Mouse (Mus musculus) heart, adult 18-20 months (tissue): ENCODE data around the gene Tap2. TPM values are rescaled to one million over a fixed set of nuclear protein-coding genes. Genes with fewer than 3 reads are reported as not detected.
A peak's percentile ranks its signal among the peaks of the same experiment; 100 is the strongest.

ENCODE experiments used
- DNase-seq, 2 experiments: peaks; one replicate each; pipeline ENCODE4 v3.0.0; 2021 to 2022; ENCODE audit warnings: mixed read lengths in 1 of 2
- total RNA-seq, 2 experiments: library from RNA; stranded (reverse); gene quantifications; 2 replicates each; pipeline ENCODE4 v1.2.3; 2021

The Tap2 gene
- total RNA-seq, 2 experiments from 2014 or later = 25.3 to 33.3 TPM

GRCm38 (mm10) chr17:34194723-34195122, 8.6 kb upstream of the Tap2 start:
- no peak for DNase-seq

DNA sequence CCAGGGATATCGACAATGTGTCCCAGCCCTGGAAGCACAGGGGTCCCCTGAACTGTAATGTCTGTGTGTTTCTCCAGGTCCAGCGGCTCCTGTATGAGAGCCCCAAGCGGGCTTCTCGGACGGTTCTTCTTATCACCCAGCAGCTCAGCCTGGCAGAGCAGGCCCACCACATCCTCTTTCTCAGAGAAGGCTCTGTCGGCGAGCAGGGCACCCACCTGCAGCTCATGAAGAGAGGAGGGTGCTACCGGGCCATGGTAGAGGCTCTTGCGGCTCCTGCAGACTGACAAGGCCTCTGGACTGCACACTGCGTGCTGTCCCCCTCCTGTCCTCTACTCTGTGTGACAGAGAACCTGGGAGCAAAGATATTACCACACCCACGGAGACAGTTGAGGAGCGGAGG, 6.8 kb upstream of the Tap2 start:
- DNase-seq = peak in 1 of 2 experiments; percentile 30

DNA sequence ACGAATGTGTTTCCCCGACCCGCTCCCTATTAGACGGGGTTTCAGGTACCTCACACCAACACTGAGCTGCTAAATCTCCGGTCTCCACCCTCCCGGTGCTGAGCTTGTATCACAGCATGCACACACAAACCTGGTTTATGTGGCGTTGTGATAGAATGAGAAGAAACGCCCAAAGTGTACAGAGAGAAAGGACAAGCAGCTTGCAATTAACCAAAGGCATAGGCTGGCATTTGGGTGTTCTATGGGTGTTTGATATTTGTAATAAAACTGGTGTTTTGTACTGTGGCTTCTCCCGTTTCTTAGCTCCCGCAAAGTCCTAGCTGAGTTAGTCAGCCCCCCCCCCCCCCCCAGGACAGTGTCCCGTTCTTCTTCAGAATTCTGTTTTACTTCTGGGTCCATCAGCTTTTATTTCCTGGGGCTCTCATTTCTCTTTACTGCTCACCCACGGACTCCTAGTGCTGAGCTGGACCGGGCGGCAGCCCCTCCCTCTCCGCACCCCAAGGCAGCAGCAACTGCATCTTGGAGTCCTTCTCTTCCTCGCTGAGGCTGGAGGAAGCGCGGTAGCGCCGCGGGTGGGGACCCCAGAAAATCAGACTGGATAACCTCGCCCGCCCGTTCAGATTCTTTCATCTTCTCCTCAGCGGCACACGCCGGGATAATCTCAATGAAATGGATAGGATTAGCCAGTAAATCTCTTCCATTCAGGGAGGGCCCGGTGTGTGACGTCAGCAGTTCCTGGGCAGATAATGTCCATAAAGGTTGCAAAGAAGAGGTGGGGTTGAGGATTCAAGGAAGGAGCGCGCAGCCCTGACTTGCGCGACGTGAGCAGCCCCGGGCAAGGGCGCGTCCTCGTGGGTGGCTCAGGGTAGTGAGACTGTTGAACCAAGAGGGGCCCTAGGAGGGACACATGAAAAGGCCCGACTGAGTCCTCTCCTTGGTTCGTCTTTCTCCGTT, 6.1 kb upstream of the Tap2 start, which contains the start of gene Psmb8:
Psmb8 (plus strand) TSS at position 781 of the 954 bp plus-strand sequence.
- DNase-seq = peak; percentile 95 to 97

DNA sequence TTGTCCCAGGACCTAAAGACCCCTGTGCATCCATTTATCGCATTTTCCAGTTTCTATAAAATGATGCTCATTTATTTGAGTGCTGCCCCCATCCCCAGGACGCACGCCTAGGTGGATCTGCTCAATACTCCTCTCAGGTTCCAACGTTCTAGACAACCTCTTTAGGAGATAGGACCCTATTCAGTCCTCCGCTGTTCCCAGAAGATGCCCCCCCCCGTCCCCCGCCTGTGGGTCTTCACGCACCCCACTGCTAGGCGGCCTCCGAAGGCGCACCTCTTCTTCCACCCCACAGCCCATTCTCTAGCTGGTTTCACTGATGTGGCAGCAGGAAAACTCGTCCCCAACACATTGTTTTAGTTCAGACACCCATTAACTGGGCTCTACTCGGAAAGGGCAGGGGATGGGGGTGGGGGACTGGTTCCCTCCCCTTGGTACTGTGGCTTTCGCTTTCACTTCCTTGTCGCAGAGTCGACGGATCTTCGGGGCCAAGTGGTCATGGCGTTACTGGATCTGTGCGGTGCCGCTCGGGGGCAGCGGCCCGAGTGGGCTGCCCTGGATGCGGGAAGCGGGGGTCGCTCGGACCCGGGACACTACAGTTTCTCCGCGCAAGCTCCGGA, 5.3 kb upstream of the Tap2 start:
- DNase-seq = peak; percentile 79 to 86

GRCm38 (mm10) chr17:34198521-34198912, 4.8 kb upstream of the Tap2 start:
- no peak for DNase-seq

- no peak for DNase-seq
These were observed 4.2 kb upstream of the Tap2 start for GRCm38 (mm10) chr17:34199050-34199619.

DNA sequence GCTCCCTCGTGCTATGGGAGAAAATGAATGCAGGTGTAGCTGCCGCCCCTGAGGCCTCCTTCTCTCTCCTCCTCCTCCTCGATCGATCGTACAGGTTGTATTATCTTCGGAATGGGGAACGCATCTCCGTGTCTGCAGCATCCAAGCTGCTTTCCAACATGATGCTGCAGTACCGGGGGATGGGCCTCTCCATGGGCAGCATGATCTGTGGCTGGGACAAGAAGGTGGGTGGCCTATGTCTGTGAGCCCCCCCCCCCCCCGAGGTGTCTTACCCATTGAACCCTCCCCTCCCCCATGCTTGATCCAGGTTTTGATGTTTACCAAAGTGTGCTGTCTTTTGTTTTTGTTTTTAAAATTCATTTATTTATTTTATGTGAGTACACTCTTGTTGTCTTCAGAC, 3.3 kb upstream of the Tap2 start:
- DNase-seq = no peak

DNA sequence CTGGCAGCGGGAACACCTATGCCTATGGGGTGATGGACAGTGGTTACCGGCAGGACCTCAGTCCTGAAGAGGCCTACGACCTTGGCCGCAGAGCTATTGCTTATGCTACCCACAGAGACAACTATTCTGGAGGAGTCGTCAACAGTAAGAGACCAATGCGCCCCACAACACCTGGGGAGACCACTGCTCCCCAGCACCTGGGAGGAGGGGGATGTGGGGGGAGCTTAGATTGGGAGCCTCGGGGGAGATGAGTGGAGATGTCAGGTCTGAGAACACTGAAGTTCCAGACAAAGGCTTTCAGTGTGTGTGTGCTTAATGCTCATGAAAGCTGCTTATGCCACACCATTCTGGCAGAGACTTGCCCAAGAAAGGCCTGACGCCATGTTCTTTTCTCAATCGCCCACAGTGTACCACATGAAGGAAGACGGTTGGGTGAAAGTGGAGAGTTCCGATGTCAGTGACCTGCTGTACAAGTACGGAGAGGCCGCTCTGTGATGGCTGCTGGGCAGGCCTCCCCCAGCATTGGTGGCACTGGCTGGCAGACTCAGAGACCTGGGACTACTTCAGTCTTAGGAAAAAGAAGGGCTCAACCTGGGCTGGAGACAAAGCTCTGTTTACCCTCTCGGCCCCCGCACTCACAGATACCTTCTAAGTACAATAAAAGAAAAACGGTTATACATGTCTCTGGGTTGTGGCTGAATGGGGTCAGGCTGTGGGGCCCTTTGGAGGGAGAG, 2.4 kb upstream of the Tap2 start:
- no peak for DNase-seq

GRCm38 (mm10) chr17:34201506-34202055, 1.7 kb upstream of the Tap2 start:
- no peak for DNase-seq

DNA sequence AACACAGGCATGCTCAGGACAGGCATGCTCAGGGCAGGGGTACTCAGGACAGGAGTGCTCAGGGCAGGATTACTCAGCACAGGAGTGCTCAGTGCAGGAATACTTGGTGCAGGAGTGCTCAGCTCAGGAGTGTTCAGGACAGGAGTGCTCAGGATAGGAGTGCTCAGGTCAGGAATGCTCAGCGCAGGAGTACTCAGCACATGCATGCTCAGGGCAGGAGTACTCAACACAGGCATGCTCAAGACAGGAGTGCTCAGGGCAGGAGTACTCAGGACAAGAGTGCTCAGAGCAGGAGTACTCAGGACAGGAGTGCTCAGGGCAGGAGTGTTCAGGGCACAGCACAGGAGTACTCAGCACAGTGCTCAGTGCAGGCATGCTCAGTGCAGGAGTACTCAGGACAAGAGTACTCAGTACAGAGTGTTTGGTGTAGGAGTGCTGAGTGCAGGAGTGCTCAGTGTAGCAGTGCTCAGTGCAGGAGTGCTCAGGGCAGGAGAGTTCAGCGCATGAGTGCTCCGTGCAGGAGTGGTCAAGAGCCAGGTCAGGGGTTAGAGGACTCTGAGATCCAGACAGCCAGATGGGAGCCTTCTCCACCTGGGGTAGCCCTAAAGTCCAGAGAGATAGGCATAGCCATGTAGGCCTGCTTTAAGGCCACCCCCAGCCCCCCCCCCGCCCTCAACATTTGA, 426 bp upstream of the Tap2 start:
- DNase-seq = no peak

DNA sequence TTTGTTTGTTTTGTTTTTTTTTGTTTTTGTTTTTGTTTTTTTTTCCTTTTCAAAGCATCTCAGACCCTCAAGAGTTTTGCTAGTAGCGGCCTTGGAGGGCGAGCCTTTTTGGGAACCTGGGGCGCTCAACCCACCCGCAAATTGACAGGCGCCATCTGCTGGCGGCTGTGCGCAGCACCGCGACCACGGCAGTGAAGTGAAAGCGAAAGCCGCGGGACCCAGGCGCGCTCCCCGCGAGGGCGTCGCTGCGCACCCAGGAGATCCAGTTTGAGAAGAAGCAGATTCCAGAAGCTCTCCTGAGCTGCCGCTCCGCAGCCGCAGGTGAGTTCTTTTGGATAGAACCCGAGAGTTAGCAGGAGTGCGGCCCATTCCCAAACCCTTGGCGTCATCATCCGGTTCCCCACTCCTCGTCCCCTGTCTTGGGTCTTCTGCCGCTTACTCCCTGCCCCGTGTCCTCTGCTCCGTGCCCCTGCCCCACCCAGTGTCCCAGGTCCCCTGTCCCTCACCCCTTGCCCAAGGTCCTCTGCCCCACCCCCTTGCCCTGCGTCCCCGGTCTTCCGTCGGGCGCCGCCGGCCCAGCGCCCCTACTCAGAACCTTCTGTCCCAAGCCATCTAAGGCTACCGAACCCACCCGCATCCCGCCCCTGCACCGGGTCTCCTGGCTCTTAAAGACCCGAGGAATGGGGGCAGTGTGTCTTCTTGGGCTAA, 1.1 kb downstream of the Tap2 start:
- DNase-seq = peak; percentile 94 to 95

- peak; percentile 63 to 79 for DNase-seq
These were observed 1.9 kb downstream of the Tap2 start for GRCm38 (mm10) chr17:34205021-34205745.

GRCm38 (mm10) chr17:34205746-34206176, 2.4 kb downstream of the Tap2 start:
- peak; percentile 48 to 77 for DNase-seq

DNA sequence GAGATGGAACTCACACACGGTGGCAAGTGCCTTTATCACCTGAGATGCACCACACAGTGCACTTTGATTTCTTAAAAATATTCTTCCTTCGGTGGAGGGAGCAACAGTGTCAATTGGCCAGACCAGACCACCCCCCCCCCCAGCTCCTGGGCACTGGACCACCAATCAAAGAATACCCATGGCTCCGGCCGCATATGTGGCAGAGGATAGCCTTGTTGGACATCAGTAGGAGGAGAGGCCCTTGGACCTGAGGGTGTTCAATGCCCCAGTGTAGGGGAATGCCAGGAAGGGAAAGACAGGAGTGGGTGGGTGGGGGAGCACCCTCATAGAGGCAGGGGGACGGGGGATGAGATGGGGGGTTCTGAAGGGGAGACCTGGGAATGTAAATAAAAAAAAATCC, 3.4 kb downstream of the Tap2 start:
- no peak for DNase-seq

GRCm38 (mm10) chr17:34207456-34207855, 4.1 kb downstream of the Tap2 start:
- DNase-seq = no peak

- DNase-seq = no peak
These were observed 4.5 kb downstream of the Tap2 start for GRCm38 (mm10) chr17:34207866-34208265.

- no peak for DNase-seq
These were observed 5.1 kb downstream of the Tap2 start for GRCm38 (mm10) chr17:34208421-34208820.

GRCm38 (mm10) chr17:34209680-34210079, 6.4 kb downstream of the Tap2 start:
- no peak for DNase-seq

DNA sequence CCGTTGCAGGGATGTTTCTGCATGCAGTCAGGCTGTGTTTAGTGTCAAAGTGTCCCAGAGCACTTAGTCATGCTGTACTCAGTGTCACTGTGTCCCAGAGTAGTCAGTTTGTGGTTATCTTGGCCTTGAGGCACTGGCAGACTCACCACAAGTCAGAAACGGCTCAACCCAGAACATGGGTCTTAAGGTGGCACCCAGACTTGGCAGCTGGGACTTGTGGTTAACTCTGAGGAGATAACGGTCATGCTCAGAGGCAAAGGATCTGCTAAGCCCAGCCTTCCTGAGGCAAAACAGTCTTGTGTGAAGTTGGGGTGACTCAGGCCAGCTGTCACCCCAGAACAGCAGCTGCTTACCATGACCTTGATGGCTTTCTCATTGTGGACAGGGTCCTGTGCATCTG, 7.3 kb downstream of the Tap2 start:
- DNase-seq = no peak
